Mouse (Mus musculus): ENCODE data around the gene Vwa7. TPM values are rescaled to one million over a fixed set of nuclear protein-coding genes. Genes with fewer than 3 reads are reported as not detected.

The Vwa7 gene
- total and polyA plus RNA-seq, 3 experiments = 7.5 to 10.9 (median 10.0) TPM

DNA sequence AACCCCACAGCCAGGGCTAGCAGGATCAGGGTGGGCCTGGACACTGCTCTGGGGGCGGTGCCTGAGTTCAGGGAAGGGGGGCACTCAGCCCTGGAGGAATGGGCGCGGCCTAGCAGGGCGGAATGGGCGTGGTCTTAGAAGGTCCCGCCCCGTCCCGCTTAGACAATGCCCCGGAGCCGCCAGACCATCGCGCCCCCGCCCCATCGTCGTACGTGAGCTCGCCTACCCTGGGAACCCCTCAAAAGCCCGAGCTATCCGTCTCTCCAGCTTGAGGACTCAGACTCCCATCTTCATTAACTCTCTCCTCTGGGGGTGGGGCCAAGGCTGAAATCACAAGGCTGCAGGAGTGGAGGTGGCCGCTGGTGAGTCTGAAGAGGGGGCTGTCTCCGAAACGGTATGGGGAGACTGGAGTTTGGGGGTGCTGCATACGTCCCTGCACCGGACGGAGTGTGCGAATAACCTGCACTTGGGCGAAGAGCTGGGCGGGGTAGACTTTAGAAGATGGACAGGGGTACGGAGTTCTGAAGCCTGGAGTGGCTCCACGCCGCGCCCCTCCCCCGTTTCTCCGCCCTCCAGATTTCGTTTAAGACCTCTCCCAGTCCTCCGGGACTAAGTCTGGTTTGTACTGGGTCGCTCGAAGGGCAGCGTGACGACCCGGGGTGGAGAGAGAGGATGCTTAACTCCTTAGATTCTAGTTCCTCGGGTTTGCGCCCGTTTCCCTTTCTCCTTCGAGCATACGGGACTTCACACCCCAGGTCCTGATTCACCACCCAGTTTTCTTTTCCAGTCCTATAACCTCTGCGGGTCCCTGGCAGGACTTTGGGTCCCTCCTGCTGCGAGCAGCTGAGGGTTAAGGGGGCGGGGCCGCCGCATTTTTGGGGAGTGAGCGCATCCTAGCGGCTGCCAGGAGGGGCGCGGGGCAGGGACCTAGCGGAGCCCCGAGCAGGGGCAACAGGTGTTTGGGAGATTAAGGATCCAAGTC is 42.8 kb downstream of the Vwa7 start, which contains the start of gene Ddah2:
Gene Ddah2, plus strand, starts transcription at position 125 of the 982 bp plus-strand sequence.
- under 1% methylated on average over 57 of the region's 57 CpGs for WGBS
- H3K9ac ChIP-seq (ENCODE audit: low read depth, low read length) = peak within 1 kb of the TSS; percentile 87
- peaks cover 7% of the 10 kb centered on the region for H3K36me3 ChIP-seq (ENCODE audit: control insufficient read depth, insufficient read depth, low read length)
- intact Hi-C loops (cut with DNase I) = loop anchor here (1.0 to 2.0 kb wide), 2 partner anchors 30 to 38 kb away; partner anchors contain the start of gene Abhd16a
- peak within 1 kb of the TSS; percentile 65 for H3K4me3 ChIP-seq
- H3K27ac ChIP-seq = peak within 1 kb of the TSS; percentile 92
- H3K27me3 ChIP-seq (ENCODE audit: control insufficient read depth, insufficient read depth, low read length) = no peaks in the 10 kb centered on the region
- DNase-seq = peak; percentile 92 to 93
- TF ChIP-seq POLR2A (IDR thresholded peaks at IDR 0.05; ENCODE audit: insufficient read depth, low read depth, low read length) (peak; percentile 81), EP300 (IDR thresholded peaks at IDR 0.05; ENCODE audit: insufficient read depth, low read depth, low read length) (peak; percentile 62; the same call in 1 of the 2 replicates), CTCF (IDR thresholded peaks at IDR 0.05) (peak; percentile 84)
- peaks cover 8% of the 10 kb centered on the region for H3K4me1 ChIP-seq (ENCODE audit: control insufficient read depth, insufficient read depth, low read length)
- H3K79me2 ChIP-seq (replicated peaks; ENCODE audit: control insufficient read depth, insufficient read depth, low read length) = no peaks in the 10 kb centered on the region

DNA sequence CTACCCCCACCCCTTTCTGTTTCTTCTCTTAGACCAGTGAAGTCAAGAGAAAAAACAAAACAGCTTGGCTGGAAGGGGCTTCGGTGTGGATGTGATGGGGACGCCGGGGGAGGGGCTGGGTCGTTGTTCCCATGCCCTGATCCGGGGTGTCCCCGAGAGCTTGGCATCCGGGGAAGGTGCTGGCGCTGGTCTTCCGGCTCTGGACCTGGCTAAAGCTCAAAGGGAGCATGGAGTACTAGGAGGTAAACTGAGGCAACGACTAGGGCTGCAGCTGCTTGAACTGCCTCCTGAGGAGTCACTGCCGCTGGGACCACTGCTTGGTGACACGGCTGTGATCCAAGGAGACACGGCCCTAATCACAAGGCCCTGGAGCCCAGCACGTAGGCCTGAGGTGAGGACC is 43.7 kb downstream of the Vwa7 start:
- intact Hi-C loops (cut with DNase I) = no loop called here
- Histone ChIP-seq H3K27ac (peak overlapping the region; percentile 92), H3K27me3 (ENCODE audit: control insufficient read depth, insufficient read depth, low read length) (no peaks in the 10 kb centered on the region), H3K4me3 (peak overlapping the region; percentile 65), H3K79me2 (replicated peaks; ENCODE audit: control insufficient read depth, insufficient read depth, low read length) (no peaks in the 10 kb centered on the region), H3K36me3 (ENCODE audit: control insufficient read depth, insufficient read depth, low read length) (peaks cover 5% of the 10 kb centered on the region), H3K9ac (ENCODE audit: low read depth, low read length) (peak overlapping the region; percentile 87), H3K4me1 (ENCODE audit: control insufficient read depth, insufficient read depth, low read length) (peaks cover 10% of the 10 kb centered on the region)
- TF ChIP-seq POLR2A (IDR thresholded peaks at IDR 0.05; ENCODE audit: insufficient read depth, low read depth, low read length) (no peak), EP300 (IDR thresholded peaks at IDR 0.05; ENCODE audit: insufficient read depth, low read depth, low read length) (no peak), CTCF (IDR thresholded peaks at IDR 0.05) (no peak)
- WGBS = 27% methylated on average over 14 of the region's 14 CpGs
- no peak for DNase-seq

DNA sequence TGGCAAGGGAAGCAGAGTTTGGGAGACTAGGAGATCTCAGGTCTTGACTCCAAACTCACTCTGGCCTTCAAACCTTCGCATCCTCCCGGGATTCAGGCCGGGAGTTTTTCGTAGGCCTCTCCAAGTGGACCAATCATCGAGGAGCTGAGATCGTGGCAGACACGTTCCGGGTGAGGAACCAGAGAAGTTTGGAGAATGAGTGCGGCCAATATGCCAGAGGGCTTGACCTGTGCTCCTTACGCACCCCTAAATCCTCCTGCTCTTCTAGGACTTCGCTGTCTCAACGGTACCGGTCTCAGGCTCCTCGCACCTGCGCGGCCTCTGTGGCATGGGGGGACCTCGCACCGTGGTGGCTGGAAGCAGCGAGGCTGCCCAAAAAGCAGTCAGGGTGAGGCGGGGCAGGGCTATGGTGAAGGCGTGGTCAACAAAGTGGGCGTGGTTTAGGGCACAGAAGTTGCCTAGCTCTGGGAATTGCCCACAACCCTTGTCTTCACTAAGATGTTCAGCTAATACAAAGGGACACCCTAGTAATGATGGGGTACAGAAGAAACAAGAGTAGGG is 44.4 kb downstream of the Vwa7 start:
- Histone ChIP-seq H3K36me3 (ENCODE audit: control insufficient read depth, insufficient read depth, low read length) (peaks cover 5% of the 10 kb centered on the region), H3K4me3 (no peak overlapping the region), H3K9ac (ENCODE audit: low read depth, low read length) (no peak overlapping the region), H3K4me1 (ENCODE audit: control insufficient read depth, insufficient read depth, low read length) (peaks cover 7% of the 10 kb centered on the region), H3K79me2 (replicated peaks; ENCODE audit: control insufficient read depth, insufficient read depth, low read length) (no peaks in the 10 kb centered on the region), H3K27ac (no peak overlapping the region), H3K27me3 (ENCODE audit: control insufficient read depth, insufficient read depth, low read length) (no peaks in the 10 kb centered on the region)
- TF ChIP-seq POLR2A (IDR thresholded peaks at IDR 0.05; ENCODE audit: insufficient read depth, low read depth, low read length) (no peak), CTCF (IDR thresholded peaks at IDR 0.05) (no peak), EP300 (IDR thresholded peaks at IDR 0.05; ENCODE audit: insufficient read depth, low read depth, low read length) (no peak)
- WGBS = 70% methylated on average over 22 of the region's 22 CpGs
- intact Hi-C loops (cut with DNase I) = no loop called here
- DNase-seq = peak in 1 of 2 experiments; percentile 35

DNA sequence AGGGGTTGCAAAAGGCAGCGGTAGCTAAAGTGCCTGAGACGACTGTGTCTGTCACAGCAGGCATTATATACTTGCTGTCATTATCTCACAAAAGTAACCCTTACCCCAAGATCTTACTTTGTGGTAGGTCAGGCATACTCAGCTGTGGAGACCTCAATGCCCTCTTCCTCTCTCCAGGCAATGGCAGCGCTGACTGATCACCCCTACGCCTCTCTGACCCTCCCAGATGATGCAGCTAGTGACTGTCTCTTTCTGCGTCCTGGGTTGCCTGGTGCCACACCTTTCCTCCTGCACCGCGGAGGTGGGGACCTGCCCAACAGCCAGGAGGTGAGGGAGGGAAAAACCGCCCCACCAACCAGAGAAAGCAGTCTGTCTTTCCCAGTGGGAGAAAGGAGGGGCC is 44.9 kb downstream of the Vwa7 start:
- intact Hi-C loops (cut with DNase I) = no loop called here
- Histone ChIP-seq H3K27me3 (ENCODE audit: control insufficient read depth, insufficient read depth, low read length) (no peaks in the 10 kb centered on the region), H3K36me3 (ENCODE audit: control insufficient read depth, insufficient read depth, low read length) (peaks cover 4% of the 10 kb centered on the region), H3K79me2 (replicated peaks; ENCODE audit: control insufficient read depth, insufficient read depth, low read length) (no peaks in the 10 kb centered on the region), H3K4me3 (no peak overlapping the region), H3K4me1 (ENCODE audit: control insufficient read depth, insufficient read depth, low read length) (peaks cover 4% of the 10 kb centered on the region), H3K9ac (ENCODE audit: low read depth, low read length) (no peak overlapping the region), H3K27ac (no peak overlapping the region)
- no peak for DNase-seq
- TF ChIP-seq POLR2A (IDR thresholded peaks at IDR 0.05; ENCODE audit: insufficient read depth, low read depth, low read length) (no peak), EP300 (IDR thresholded peaks at IDR 0.05; ENCODE audit: insufficient read depth, low read depth, low read length) (no peak), CTCF (IDR thresholded peaks at IDR 0.05) (no peak)
- WGBS = 80% methylated on average over 7 of the region's 8 CpGs

DNA sequence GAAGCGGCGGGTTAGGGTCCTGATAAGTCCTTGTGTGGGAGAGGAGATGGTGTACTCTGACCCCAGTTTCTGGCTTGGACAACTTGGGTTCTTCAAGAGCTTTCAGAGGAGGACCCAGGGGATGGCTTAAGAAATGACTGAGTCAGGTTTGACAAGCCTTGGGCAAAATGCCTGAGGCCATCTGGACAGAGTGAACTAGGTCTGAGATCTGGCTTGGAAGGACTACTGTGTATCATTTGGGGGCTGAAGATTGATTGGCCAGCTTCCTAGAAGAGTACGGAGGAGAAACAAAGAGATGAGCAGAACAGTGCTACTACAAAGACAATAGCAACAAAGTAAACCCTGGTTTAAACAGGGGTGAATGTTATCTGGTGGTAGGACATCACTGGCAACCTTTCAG is 47.1 kb downstream of the Vwa7 start:
- Histone ChIP-seq H3K27ac (no peak overlapping the region), H3K27me3 (ENCODE audit: control insufficient read depth, insufficient read depth, low read length) (no peaks in the 10 kb centered on the region; the same call in 1 of the 2 replicates), H3K36me3 (ENCODE audit: control insufficient read depth, insufficient read depth, low read length) (no peaks in the 10 kb centered on the region), H3K9ac (ENCODE audit: low read depth, low read length) (no peak overlapping the region), H3K4me1 (ENCODE audit: control insufficient read depth, insufficient read depth, low read length) (peaks cover 4% of the 10 kb centered on the region), H3K4me3 (no peak overlapping the region), H3K79me2 (replicated peaks; ENCODE audit: control insufficient read depth, insufficient read depth, low read length) (no peaks in the 10 kb centered on the region)
- no peak for TF ChIP-seq POLR2A (IDR thresholded peaks at IDR 0.05; ENCODE audit: insufficient read depth, low read depth, low read length)
- no peak for TF ChIP-seq EP300 (IDR thresholded peaks at IDR 0.05; ENCODE audit: insufficient read depth, low read depth, low read length)
- no peak for TF ChIP-seq CTCF (IDR thresholded peaks at IDR 0.05)
- WGBS = 79% methylated on average over 3 of the region's 3 CpGs
- intact Hi-C loops (cut with DNase I) = no loop called here
- no peak for DNase-seq

Data from heart, adult 2 months (tissue).